Mouse (Mus musculus) induced T-regulatory cell, adult 2 months (primary cell): ENCODE data around the gene Gbf1.
"Not testable (repeated sequence)": the region's sequence is repeated elsewhere in the genome, so short reads cannot be mapped to it uniquely, and the experiment has no call there.

Source experiments
- DNase-seq: peaks from one replicate; pipeline ENCODE4 v3.0.0-alpha.2; 2012; ENCODE audit warnings: low read depth

The Gbf1 gene

GRCm38 (mm10) chr19:46152127-46152803 lies at the start of gene Gbf1:
Gene Gbf1 (plus strand): TSS chr19:46152509.
- peak; percentile 99 for DNase-seq

GRCm38 (mm10) chr19:46103437-46104186 lies 48.7 kb upstream of the Gbf1 start:
- no peak for DNase-seq

GRCm38 (mm10) chr19:46104187-46104557 lies 48.1 kb upstream of the Gbf1 start:
- DNase-seq, result no peak

- DNase-seq, result no peak
Measured at GRCm38 (mm10) chr19:46110214-46110613, 42.1 kb upstream of the Gbf1 start.

GRCm38 (mm10) chr19:46110781-46111180 lies 41.5 kb upstream of the Gbf1 start:
- DNase-seq, result no peak

- peak; percentile 16 for DNase-seq
Measured at GRCm38 (mm10) chr19:46114617-46115016, 37.7 kb upstream of the Gbf1 start.

- DNase-seq, result no peak
Measured at GRCm38 (mm10) chr19:46119458-46119857, 32.9 kb upstream of the Gbf1 start.

GRCm38 (mm10) chr19:46120872-46121271 lies 31.4 kb upstream of the Gbf1 start:
- no peak for DNase-seq

GRCm38 (mm10) chr19:46123876-46124275 lies 28.4 kb upstream of the Gbf1 start:
- DNase-seq, result no peak

GRCm38 (mm10) chr19:46124651-46125050 lies 27.7 kb upstream of the Gbf1 start:
- DNase-seq, result no peak

GRCm38 (mm10) chr19:46126301-46126700 lies 26.0 kb upstream of the Gbf1 start:
- DNase-seq, result no peak

- not testable (repeated sequence) for DNase-seq
Measured at GRCm38 (mm10) chr19:46129737-46130136, 22.6 kb upstream of the Gbf1 start.

- DNase-seq, result no peak
Measured at GRCm38 (mm10) chr19:46131283-46131682, 21.0 kb upstream of the Gbf1 start.

- DNase-seq, result peak; percentile 50
Measured at GRCm38 (mm10) chr19:46131694-46132525, 20.4 kb upstream of the Gbf1 start, which contains the start of gene Elovl3. Gene Elovl3 (plus strand): TSS chr19:46131897.

GRCm38 (mm10) chr19:46132577-46132976 lies 19.7 kb upstream of the Gbf1 start:
- DNase-seq, result peak; percentile 36

- peak; percentile 92 for DNase-seq
Measured at GRCm38 (mm10) chr19:46135297-46135696, 17.0 kb upstream of the Gbf1 start.

- DNase-seq, result peak; percentile 88
Measured at GRCm38 (mm10) chr19:46135789-46136638, 16.3 kb upstream of the Gbf1 start.

- DNase-seq, result peak; percentile 90
Measured at GRCm38 (mm10) chr19:46136639-46137580, 15.4 kb upstream of the Gbf1 start.

GRCm38 (mm10) chr19:46140324-46140723 lies 12.0 kb upstream of the Gbf1 start:
- no peak for DNase-seq

GRCm38 (mm10) chr19:46141091-46141490 lies 11.2 kb upstream of the Gbf1 start:
- no peak for DNase-seq
